23 mouse cellular contexts compared by ENCODE assay signal in the genomic region with DNA sequence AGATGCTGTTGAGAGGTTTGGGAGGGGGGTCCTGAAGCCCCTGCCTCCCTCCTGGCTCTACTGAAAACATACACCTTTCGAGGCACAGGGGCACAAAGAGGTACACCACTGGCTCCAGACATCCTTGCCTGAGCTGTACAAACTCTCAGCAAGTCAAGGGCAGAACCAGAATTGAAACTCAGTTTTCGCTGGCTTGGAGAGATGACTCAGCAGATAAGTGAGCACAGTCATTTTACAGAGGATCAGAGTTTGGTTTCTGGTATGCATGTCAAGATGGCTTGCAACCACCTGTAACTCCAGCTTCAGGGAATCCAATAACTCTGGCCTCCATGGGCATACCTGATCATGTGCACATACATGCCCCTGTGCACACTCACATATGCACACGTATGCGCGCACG.
"Had no signal": no experiment of that assay in that cellular context is flagged by ENCODE, and none has a peak within 500 bp of the region (broad histone marks: within the 10 kb centered on the region; RNA-seq: fewer than 3 reads in every experiment).

No protein-coding gene starts in this region.

- H3K36me3 ChIP-seq: hindbrain, embryonic 13.5 days; hindbrain, embryonic 15.5 days; kidney, embryonic 15.5 days; limb, embryonic 13.5 days; limb, embryonic 15.5 days; liver, embryonic 12.5 days had no signal

- H3K4me2 ChIP-seq: heart, embryonic 11.5 days; hindbrain, embryonic 13.5 days; hindbrain, embryonic 15.5 days; kidney, embryonic 15.5 days; limb, embryonic 13.5 days; limb, embryonic 15.5 days; liver, embryonic 12.5 days had no signal

- H3K4me3 ChIP-seq: gastrocnemius, adult 2 months; hindbrain, embryonic 13.5 days; hindbrain, embryonic 15.5 days; kidney, embryonic 15.5 days; limb, embryonic 13.5 days; limb, embryonic 15.5 days; liver, embryonic 12.5 days had no signal

- H3K4me1 ChIP-seq: hindbrain, embryonic 13.5 days; hindbrain, embryonic 15.5 days; kidney, embryonic 15.5 days; limb, embryonic 13.5 days; limb, embryonic 15.5 days; liver, embryonic 12.5 days had no signal

- H3K9ac ChIP-seq: hindbrain, embryonic 13.5 days; hindbrain, embryonic 15.5 days; kidney, embryonic 15.5 days; limb, embryonic 13.5 days; limb, embryonic 15.5 days; liver, embryonic 12.5 days; liver, embryonic 14.5 days had no signal

- H3K27ac ChIP-seq: gastrocnemius, adult 2 months; hindbrain, embryonic 13.5 days; hindbrain, embryonic 15.5 days; hindbrain, postnatal 0 days; kidney, embryonic 15.5 days; kidney, postnatal 0 days; limb, embryonic 13.5 days; limb, embryonic 15.5 days; liver, embryonic 12.5 days; liver, embryonic 14.5 days had no signal

- H3K9me3 ChIP-seq: hindbrain, embryonic 13.5 days; hindbrain, embryonic 15.5 days; kidney, embryonic 15.5 days; limb, embryonic 13.5 days; limb, embryonic 15.5 days; liver, embryonic 12.5 days had no signal

- H3K27me3 ChIP-seq: hindbrain, embryonic 13.5 days; hindbrain, embryonic 15.5 days; kidney, embryonic 15.5 days; limb, embryonic 13.5 days; limb, embryonic 15.5 days; liver, embryonic 12.5 days had no signal

- DNase-seq: gastrocnemius, adult 2 months; gastrocnemius, postnatal 14 days; gastrocnemius, postnatal 36 days; heart, adult 18-20 months; heart, postnatal 10 days; kidney, adult 11 months; kidney, adult 2 months; kidney, adult 9 months; kidney, postnatal 14 days; kidney, postnatal 36 days; layer of hippocampus, adult 9-11 months; layer of hippocampus, postnatal 36 days; left cerebral cortex, postnatal 4 days had no signal
